Mouse (Mus musculus) fibroblast of lung, adult 2 months (primary cell): ENCODE data around the gene Hapln2.
A peak's percentile ranks its signal among the peaks of the same experiment; 100 is the strongest.

Experiments
- DNase-seq: peaks from one replicate; pipeline ENCODE4 v3.0.0-alpha.2; 2011; ENCODE audit warnings: low read depth

Gene Hapln2

DNA sequence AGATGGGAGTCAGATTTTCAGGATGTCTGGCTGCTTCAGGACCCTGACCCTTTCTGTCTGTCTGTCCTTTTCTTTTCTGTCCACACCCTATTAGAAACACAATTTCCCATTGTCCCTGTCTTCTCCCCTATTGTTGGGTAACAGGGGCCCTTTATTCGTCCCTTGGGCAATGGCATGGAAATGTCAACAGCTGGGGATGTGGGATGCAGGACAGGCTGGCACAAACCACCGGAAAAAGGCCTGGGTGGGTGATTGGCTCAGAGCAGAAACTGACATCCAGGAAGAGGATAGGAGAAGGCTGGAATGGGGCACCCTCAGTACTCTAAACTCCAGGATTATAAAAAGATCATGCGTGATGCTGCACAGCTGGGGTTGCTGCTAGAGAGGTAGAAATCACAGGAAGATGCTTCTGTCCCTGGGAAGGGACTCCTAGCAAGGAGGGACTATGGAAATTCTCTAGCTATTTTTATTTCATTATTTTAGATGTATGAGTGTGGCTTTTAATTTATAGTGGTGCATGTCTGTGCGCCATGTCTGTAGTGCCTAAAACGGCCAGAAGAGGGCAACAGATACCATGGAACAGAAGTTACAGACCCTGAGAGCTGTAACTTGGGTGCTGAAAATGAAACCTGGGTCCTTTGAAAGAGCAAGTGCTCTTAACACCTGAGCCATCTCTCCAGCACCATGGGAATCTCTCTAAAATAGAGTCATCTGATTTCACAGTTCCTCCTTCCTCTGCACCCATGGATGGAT lies at the start of gene Hapln2:
Gene Hapln2 (minus strand): TSS at position 150 of the 753 bp plus-strand sequence.
- no peak for DNase-seq

- DNase-seq = no peak
Observed at GRCm38 (mm10) chr3:88074766-88075165, 47.4 kb upstream of the Hapln2 start.

- no peak for DNase-seq
Observed at GRCm38 (mm10) chr3:88074351-88074750, 47.0 kb upstream of the Hapln2 start.

- no peak for DNase-seq
Observed at GRCm38 (mm10) chr3:88073631-88074030, 46.2 kb upstream of the Hapln2 start.

DNA sequence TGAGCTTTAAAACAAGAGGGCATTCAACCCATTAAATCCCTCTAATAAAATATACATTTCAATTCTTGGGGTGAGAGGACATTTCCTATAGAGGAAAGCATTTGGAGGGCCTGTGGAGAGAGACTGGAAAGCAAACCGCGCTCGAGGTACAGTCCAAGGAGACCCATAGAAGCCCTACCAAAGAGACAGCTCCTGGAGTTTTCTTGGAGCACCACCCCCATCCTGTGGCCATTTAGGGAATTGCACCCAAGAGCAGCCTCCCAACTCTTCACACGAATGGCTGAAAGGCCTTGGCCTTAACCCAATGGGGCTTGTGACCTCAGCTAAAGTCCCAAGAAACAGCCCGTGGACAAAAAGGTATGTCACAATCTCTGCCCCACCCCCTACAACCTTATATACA lies 44.4 kb upstream of the Hapln2 start:
- peak; percentile 62 for DNase-seq

GRCm38 (mm10) chr3:88068386-88068785 lies 41.0 kb upstream of the Hapln2 start:
- DNase-seq = no peak

DNA sequence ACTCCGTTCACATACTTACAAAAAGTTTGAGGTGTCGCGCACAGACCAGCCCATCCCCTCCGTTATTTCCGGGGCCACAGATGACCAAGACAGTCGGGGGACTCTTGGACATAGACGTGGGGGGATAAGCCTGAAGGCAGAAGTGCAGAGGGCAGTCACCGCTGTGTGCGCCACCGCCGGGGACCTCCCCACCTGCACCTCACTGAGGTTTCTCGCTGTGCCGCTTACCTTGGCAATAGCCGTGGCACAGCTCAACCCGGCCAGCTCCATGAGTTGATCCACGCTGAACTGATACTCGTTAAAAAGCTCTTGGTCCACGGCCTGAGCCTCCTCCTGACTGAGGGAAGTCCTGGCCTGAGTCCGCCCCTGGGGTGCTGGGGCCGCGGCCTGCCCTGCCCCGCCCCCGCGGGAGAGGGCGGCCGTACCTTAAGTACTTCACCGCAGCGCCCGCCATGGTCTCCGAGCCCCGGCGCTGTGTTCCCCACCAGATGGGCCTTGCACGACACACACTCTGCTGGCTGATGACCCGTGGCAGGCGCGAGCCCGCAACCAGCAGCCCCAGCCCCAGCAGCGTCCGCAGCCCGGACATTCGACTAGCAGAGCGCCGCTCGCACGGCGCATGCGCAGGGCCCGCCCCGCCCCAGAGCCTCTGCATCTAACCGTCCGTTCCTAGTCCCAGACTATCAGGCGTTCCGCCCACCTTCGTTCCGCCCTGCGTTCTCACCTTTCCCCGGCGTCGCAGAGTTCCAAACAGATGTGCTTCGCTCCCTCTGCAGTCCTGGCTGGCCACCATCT lies 30.7 kb upstream of the Hapln2 start, which contains the start of gene Naxe:
Gene Naxe (minus strand): TSS at position 594 of the 795 bp plus-strand sequence.
- peak; percentile 66 for DNase-seq

- DNase-seq = no peak
Observed at GRCm38 (mm10) chr3:88057030-88057429, 29.6 kb upstream of the Hapln2 start.

- no peak for DNase-seq
Observed at GRCm38 (mm10) chr3:88049532-88049931, 22.1 kb upstream of the Hapln2 start.

GRCm38 (mm10) chr3:88042661-88043421 lies 15.5 kb upstream of the Hapln2 start, which contains the start of gene Gpatch4:
Gene Gpatch4 (plus strand): TSS chr3:88043108.
- DNase-seq = peak; percentile 61

- no peak for DNase-seq
Observed at GRCm38 (mm10) chr3:88035561-88036293, 8.3 kb upstream of the Hapln2 start.

DNA sequence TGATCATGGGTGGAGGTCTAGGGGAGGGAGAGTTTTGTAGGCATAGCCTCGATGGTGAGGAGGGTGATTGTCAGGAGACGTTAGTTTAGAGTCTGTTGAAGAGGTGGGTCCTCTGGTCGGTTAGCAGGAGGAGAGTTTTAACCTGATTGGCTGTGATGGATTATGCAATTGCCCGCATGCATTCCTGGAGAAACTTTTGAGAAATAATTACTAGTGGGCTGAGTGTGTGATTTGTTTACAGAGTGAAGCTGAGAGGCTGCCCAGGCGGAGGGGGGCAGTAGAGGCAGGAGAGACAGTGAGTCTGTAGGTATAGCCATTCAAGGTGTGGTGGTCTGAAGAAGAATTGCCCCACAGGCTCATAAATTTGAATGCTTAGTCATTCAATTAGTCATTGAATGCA lies 6.1 kb upstream of the Hapln2 start:
- DNase-seq = no peak

- no peak for DNase-seq
Observed at GRCm38 (mm10) chr3:88030608-88031395, 3.4 kb upstream of the Hapln2 start.

DNA sequence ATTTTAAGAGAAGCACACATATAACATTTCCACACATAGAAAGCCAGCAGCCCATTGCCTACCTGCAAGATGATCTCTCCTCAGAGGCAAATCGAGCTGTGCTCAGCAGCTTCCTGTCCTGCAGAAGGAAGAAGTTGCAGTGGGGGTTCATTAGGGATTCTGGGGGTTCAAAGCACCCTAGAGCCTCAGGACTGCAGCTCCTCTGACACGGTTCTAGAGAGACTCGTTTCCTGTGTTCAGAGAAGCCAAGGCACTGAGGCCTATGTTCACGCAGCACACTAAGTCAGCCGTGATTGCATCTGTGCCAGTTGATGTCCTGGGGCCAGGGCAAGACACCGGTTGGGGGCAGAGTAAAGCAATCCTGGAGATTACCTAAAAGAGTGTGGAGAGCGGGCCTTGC lies 560 bp downstream of the Hapln2 start:
- DNase-seq = no peak

- no peak for DNase-seq
Observed at GRCm38 (mm10) chr3:88023192-88024074, 4.0 kb downstream of the Hapln2 start.

- DNase-seq = no peak
Observed at GRCm38 (mm10) chr3:88022322-88023191, 4.8 kb downstream of the Hapln2 start.

- no peak for DNase-seq
Observed at GRCm38 (mm10) chr3:88010634-88011265, 16.6 kb downstream of the Hapln2 start.
